In genomic region chr7:116496760-116497159, GRCm38 (mm10) we compare ENCODE assay signal across 20 mouse cellular contexts.
"Had no signal": no experiment of that assay in that cellular context is flagged by ENCODE, and none has a peak within 500 bp of the region (broad histone marks: within the 10 kb centered on the region; RNA-seq: fewer than 3 reads in every experiment).

No protein-coding gene starts in this region.

- ATAC-seq: midbrain, embryonic 16.5 days had no signal

- H3K27ac ChIP-seq: liver, embryonic 13.5 days; liver, embryonic 15.5 days; midbrain, embryonic 10.5 days; midbrain, embryonic 12.5 days; neural tube, embryonic 13.5 days; neural tube, embryonic 15.5 days; stomach, embryonic 15.5 days; stomach, postnatal 0 days had no signal

- H3K4me1 ChIP-seq: liver, embryonic 15.5 days; midbrain, embryonic 12.5 days; neural tube, embryonic 13.5 days; stomach, embryonic 15.5 days had no signal

- DNase-seq: liver, embryonic 13.5 days; lung, adult 18-20 months; lung, embryonic 14.5 days; lung, postnatal 10 days; lung, postnatal 4 days; midbrain, embryonic 14.5 days; retina, postnatal 1 day; right cerebral cortex, adult 18-20 months; right cerebral cortex, postnatal 14 days; thymus, adult 2 months; thymus, postnatal 25 days had no signal

- H3K4me3 ChIP-seq: liver, embryonic 13.5 days; liver, embryonic 15.5 days; midbrain, embryonic 10.5 days; midbrain, embryonic 12.5 days; myocyte; neural tube, embryonic 13.5 days; neural tube, embryonic 15.5 days; stomach, embryonic 15.5 days had no signal
